Comparison of ENCODE assay signal across 12 mouse cellular contexts in genomic region chr13:114226291-114226925, GRCm38 (mm10).
"Had no signal": no experiment of that assay in that cellular context is flagged by ENCODE, and none has a peak within 500 bp of the region (broad histone marks: within the 10 kb centered on the region; RNA-seq: fewer than 3 reads in every experiment).

No protein-coding gene starts in this region.

- H3K9me3 ChIP-seq: limb, embryonic 13.5 days; neural tube, embryonic 12.5 days had no signal

- H3K4me2 ChIP-seq: limb, embryonic 13.5 days; neural tube, embryonic 12.5 days had no signal

- DNase-seq: kidney, adult 18-20 months; kidney, postnatal 25 days; layer of hippocampus, postnatal 36 days; left cerebral cortex, postnatal 4 days; lung, adult 18-20 months; thymus, adult 2 months; thymus, postnatal 36 days had no signal

- H3K9ac ChIP-seq: limb, embryonic 13.5 days; liver, embryonic 14.5 days; neural tube, embryonic 12.5 days had no signal

- ATAC-seq: midbrain, embryonic 16.5 days had no signal

- H3K27ac ChIP-seq: limb, embryonic 13.5 days; liver, embryonic 14.5 days; neural tube, embryonic 12.5 days; stomach, postnatal 0 days had no signal

- H3K27me3 ChIP-seq: limb, embryonic 13.5 days; neural tube, embryonic 12.5 days had no signal

- H3K4me1 ChIP-seq: neural tube, embryonic 12.5 days had no signal

- H3K4me3 ChIP-seq: limb, embryonic 13.5 days; neural tube, embryonic 12.5 days had no signal

- H3K36me3 ChIP-seq: limb, embryonic 13.5 days; neural tube, embryonic 12.5 days had no signal
